Mouse (Mus musculus): Measurements from ENCODE around the gene Hepacam. TPM values are rescaled to one million over a fixed set of nuclear protein-coding genes. Genes with fewer than 3 reads are reported as not detected.

The Hepacam gene
- 0.07 and 0.09 TPM in 2 replicates for polyA plus RNA-seq (2014; fragmentation: Nextera tagmentation; extraction: Ambion mirVana)

DNA sequence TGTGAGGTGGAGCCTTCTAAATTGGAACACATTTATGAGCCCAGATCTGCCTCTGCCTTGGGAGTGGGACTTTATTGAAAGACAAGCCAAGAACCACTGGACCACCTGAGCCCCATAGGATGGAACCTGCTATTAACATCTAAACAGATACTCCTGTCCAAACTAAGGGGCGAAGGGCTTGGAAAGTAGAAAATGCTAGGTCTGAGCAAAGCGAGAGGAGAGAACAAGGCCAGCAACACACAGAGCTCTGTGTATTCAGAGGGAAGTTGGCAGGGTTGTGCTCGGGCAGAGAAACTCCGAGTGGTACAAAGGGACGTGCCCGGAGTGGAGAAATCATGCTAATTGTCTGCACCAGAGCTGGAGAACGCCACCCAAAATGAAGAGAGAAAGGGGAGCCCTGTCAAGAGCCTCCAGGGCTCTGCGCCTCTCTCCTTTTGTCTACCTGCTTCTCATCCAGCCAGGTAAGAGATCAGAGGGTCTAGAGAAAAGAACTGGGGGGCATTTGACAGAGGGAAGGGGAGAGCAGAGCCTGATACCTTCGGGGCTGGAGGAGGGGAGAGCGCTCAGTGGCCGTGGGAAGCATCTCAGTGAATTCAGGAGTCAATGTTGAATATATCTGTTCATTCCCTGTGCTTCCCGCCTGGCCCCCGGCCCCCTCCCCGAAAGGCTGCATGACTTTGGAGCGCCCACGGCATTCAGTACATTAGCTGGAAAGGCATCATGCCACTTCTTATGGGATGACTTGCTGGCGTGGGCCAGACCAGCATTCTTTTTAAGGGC is at the start of gene Hepacam:
TSS of gene Hepacam (plus strand) at position 51 of the 780 bp plus-strand sequence.
- Histone ChIP-seq H3K4me3 (ENCODE audit: low read depth, low read length) (no peak within 1 kb of the TSS), H3K9me3 (ENCODE audit: control insufficient read depth, low read length) (no peaks in the 10 kb centered on the region), H3K27me3 (ENCODE audit: control insufficient read depth, insufficient read depth, low read length) (no peaks in the 10 kb centered on the region), H3K4me2 (ENCODE audit: low read depth, low read length, severe bottlenecking) (no peak within 1 kb of the TSS), H3K9ac (ENCODE audit: low read length) (no peak within 1 kb of the TSS), H3K4me1 (replicated peaks; ENCODE audit: control insufficient read depth, insufficient read depth, low read length) (no peaks in the 10 kb centered on the region), H3K27ac (ENCODE audit: low read depth, low read length) (no peak within 1 kb of the TSS), H3K36me3 (ENCODE audit: control insufficient read depth, insufficient read depth, low read length) (no peaks in the 10 kb centered on the region)
- ATAC-seq (replicated peaks; ENCODE audit: low FRiP score): no peak
- DNase-seq (ENCODE audit: low spot score): no peak
- WGBS: 82% methylated on average over 17 of the region's 17 CpGs

DNA sequence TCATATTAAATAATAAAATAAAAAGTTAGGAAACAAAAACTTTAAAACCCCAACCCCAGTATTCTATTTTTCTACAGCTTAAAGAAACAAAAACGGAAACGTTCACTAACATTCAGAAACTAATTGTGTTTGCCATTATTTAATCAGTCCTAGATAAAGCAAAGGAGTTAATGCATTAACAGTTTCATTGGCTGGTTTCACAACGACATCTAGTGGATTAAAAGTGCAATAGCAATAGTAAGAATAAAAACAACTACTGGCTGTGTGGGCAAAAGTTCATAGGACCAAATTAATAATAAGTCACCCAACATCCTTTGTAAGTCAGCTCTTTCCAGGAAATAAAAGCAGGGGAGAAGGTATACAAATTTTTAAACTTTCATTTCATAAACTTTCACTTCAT is 37.7 kb upstream of the Hepacam start:
- Histone ChIP-seq H3K4me3 (ENCODE audit: low read depth, low read length) (no peak overlapping the region), H3K27me3 (ENCODE audit: control insufficient read depth, insufficient read depth, low read length) (no peaks in the 10 kb centered on the region), H3K36me3 (ENCODE audit: control insufficient read depth, insufficient read depth, low read length) (no peaks in the 10 kb centered on the region), H3K9ac (ENCODE audit: low read length) (no peak overlapping the region), H3K27ac (ENCODE audit: low read depth, low read length) (no peak overlapping the region), H3K4me1 (replicated peaks; ENCODE audit: control insufficient read depth, insufficient read depth, low read length) (no peaks in the 10 kb centered on the region), H3K9me3 (ENCODE audit: control insufficient read depth, low read length) (no peaks in the 10 kb centered on the region), H3K4me2 (ENCODE audit: low read depth, low read length, severe bottlenecking) (no peak overlapping the region)
- ATAC-seq (replicated peaks; ENCODE audit: low FRiP score): no peak
- 45% methylated on average over 3 of the region's 3 CpGs for WGBS
- DNase-seq (ENCODE audit: low spot score): no peak

DNA sequence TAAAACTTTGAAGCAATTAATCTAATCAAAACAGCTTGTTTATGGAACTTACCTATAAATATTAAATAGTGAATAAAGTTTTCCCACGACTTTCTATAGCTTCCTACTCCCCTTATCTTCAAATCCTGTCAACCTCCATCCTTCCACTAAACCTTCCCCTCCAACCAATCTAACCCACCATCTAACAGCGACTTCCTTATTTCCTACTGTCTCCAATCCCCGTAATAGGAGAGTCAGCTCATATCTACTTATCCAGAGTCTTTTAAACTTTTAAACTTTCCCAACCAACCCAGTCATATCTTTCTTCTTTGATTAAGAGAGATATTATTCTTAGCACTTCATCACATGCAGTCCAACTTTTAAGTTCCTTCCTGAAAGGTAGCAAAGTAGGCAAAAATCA is 21.7 kb upstream of the Hepacam start:
- Histone ChIP-seq H3K4me3 (ENCODE audit: low read depth, low read length) (no peak overlapping the region), H3K27ac (ENCODE audit: low read depth, low read length) (no peak overlapping the region), H3K9me3 (ENCODE audit: control insufficient read depth, low read length) (no peaks in the 10 kb centered on the region), H3K27me3 (ENCODE audit: control insufficient read depth, insufficient read depth, low read length) (no peaks in the 10 kb centered on the region), H3K36me3 (ENCODE audit: control insufficient read depth, insufficient read depth, low read length) (no peaks in the 10 kb centered on the region), H3K4me2 (ENCODE audit: low read depth, low read length, severe bottlenecking) (no peak overlapping the region), H3K9ac (ENCODE audit: low read length) (no peak overlapping the region), H3K4me1 (replicated peaks; ENCODE audit: control insufficient read depth, insufficient read depth, low read length) (no peaks in the 10 kb centered on the region)
- DNase-seq (ENCODE audit: low spot score) (no peak), ATAC-seq (replicated peaks; ENCODE audit: low FRiP score) (no peak)
- 87% methylated on average over 3 of the region's 3 CpGs for WGBS

DNA sequence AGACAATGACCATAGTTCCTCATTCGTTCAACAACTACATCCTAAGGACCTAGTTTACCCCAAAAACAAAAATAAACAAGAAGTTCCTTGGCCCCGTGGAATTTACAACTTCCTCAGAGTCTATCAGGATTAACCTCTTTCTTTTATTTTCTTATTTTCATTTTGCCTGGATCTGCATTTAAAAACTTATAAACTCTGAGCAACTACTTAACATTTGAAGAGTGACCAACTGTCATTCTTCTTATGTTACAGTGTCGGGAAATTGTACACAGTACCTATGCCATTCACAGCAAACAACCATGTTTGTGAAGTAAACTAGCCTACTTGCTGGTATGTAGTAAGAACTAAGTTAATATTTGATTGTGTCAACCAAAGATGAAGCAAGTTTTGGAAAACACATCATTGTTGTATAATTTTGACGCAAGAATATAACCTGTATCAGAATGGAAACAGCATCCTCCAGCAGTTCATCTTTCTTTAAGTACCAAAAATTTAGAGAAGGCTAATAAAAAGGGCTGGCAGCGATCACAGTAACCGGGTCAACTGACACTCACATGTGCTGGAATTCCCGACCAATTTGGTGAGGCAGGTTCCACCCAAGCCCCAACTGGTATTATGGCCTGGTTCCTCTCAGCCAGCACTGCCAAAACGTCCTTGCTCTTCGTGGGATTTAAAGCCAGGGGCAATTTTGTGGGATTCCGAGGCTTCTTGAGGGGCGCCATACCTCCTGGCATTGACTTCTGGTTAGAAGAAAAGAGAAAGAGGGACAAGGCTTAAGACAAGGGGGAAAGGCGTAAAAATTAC is 19.8 kb upstream of the Hepacam start:
- DNase-seq (ENCODE audit: low spot score) (no peak), ATAC-seq (replicated peaks; ENCODE audit: low FRiP score) (peak; percentile 5)
- H3K9me3 ChIP-seq (ENCODE audit: control insufficient read depth, low read length): no peaks in the 10 kb centered on the region
- peak overlapping the region; percentile 73 for H3K4me3 ChIP-seq (ENCODE audit: low read depth, low read length)
- no peaks in the 10 kb centered on the region for H3K36me3 ChIP-seq (ENCODE audit: control insufficient read depth, insufficient read depth, low read length)
- H3K27ac ChIP-seq (ENCODE audit: low read depth, low read length): peak overlapping the region; percentile 91
- no peaks in the 10 kb centered on the region for H3K4me1 ChIP-seq (replicated peaks; ENCODE audit: control insufficient read depth, insufficient read depth, low read length)
- peak overlapping the region; percentile 85 for H3K4me2 ChIP-seq (ENCODE audit: low read depth, low read length, severe bottlenecking)
- peak overlapping the region; percentile 93 for H3K9ac ChIP-seq (ENCODE audit: low read length)
- 26% methylated on average over 12 of the region's 12 CpGs for WGBS
- H3K27me3 ChIP-seq (ENCODE audit: control insufficient read depth, insufficient read depth, low read length): no peaks in the 10 kb centered on the region

DNA sequence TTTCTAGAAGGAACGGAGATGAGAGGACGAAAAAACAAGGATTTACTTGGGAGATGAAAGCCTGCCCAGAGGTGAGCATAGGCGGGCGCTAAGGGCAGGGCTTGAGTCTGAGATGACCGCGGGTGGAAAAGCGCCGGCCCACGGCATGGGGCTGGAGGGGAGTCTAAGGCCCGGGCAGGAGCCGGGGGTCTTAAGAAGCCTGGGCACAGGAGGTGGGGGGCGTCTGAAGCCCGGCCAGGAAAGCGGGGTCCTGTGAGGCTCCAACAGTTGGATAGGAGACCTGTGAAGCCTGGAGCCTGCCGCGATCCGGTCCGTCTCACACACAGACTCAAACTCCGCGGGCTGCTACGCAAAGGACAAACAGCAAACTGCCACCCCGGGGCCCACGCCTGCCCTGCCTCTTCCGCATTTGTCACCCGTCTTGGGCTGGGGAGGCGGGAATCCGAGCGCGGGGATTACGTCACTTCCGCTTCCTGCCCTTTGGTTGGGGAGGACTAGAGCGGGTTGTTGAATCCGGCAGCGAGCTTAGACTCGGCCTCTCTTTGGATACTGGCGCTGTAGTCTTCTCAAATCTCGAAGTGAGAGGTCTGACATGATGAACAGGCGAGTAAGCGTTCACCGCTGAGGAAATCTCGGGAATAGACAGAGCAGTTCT is 19.0 kb upstream of the Hepacam start, which contains the start of gene Ccdc15:
TSS of gene Ccdc15 (minus strand) at position 445 of the 655 bp plus-strand sequence.
- under 1% methylated on average over 41 of the region's 41 CpGs for WGBS
- Histone ChIP-seq H3K9me3 (ENCODE audit: control insufficient read depth, low read length) (no peaks in the 10 kb centered on the region), H3K27me3 (ENCODE audit: control insufficient read depth, insufficient read depth, low read length) (no peaks in the 10 kb centered on the region), H3K27ac (ENCODE audit: low read depth, low read length) (peak within 1 kb of the TSS; percentile 91), H3K4me3 (ENCODE audit: low read depth, low read length) (peak within 1 kb of the TSS; percentile 73), H3K36me3 (ENCODE audit: control insufficient read depth, insufficient read depth, low read length) (no peaks in the 10 kb centered on the region), H3K9ac (ENCODE audit: low read length) (peak within 1 kb of the TSS; percentile 93), H3K4me1 (replicated peaks; ENCODE audit: control insufficient read depth, insufficient read depth, low read length) (no peaks in the 10 kb centered on the region), H3K4me2 (ENCODE audit: low read depth, low read length, severe bottlenecking) (peak within 1 kb of the TSS; percentile 85)
- DNase-seq (ENCODE audit: low spot score) (peak; percentile 98), ATAC-seq (replicated peaks; ENCODE audit: low FRiP score) (peak; percentile 99)

DNA sequence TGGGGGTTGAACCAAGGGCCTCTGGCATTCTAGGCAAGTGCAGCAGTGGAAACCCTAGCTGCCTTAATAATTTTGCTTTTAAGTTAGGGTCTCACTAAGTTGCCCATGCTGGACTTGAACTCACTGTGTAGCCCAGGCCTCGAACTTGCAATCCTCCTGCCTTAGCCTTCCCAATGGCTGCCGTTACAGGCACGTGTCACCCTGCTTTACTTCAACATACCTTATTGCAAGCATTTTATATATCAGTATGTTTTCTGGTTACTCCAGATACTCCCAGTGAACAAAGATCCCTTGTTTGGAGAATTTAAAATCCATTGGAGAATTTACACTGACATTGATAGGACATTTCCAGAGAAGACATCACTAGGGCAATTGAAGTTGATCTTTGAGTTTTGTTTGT is 18.1 kb upstream of the Hepacam start:
- peak overlapping the region; percentile 85; the same call in 1 of the 2 replicates for H3K4me2 ChIP-seq (ENCODE audit: low read depth, low read length, severe bottlenecking)
- DNase-seq (ENCODE audit: low spot score): no peak
- H3K4me3 ChIP-seq (ENCODE audit: low read depth, low read length): peak overlapping the region; percentile 73
- H3K9ac ChIP-seq (ENCODE audit: low read length): peak overlapping the region; percentile 93
- ATAC-seq (replicated peaks; ENCODE audit: low FRiP score): no peak
- 89% methylated on average over 3 of the region's 3 CpGs for WGBS
- H3K27me3 ChIP-seq (ENCODE audit: control insufficient read depth, insufficient read depth, low read length): no peaks in the 10 kb centered on the region
- H3K27ac ChIP-seq (ENCODE audit: low read depth, low read length): no peak overlapping the region
- H3K36me3 ChIP-seq (ENCODE audit: control insufficient read depth, insufficient read depth, low read length): no peaks in the 10 kb centered on the region
- no peaks in the 10 kb centered on the region for H3K4me1 ChIP-seq (replicated peaks; ENCODE audit: control insufficient read depth, insufficient read depth, low read length)
- no peaks in the 10 kb centered on the region for H3K9me3 ChIP-seq (ENCODE audit: control insufficient read depth, low read length)

DNA sequence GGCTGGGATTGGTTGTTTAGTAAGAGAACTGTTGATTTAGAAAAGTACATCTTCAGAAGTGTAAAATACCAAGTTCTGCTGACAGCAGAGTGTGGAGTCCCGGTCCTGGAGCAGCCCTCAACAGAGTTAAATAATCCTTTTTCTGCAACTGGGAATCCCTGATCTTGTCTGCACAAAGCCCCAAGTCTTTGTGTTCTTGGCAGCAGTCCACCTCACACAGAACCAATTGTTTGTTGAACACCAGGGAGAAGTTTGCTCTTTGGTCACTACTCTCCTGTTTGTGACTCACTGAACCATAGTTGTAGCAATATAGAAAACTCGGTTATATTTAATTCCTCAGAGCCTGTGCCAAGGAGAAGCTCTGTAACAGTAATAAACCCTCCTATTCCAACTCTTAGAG is 15.9 kb upstream of the Hepacam start:
- Histone ChIP-seq H3K9ac (ENCODE audit: low read length) (no peak overlapping the region), H3K36me3 (ENCODE audit: control insufficient read depth, insufficient read depth, low read length) (no peaks in the 10 kb centered on the region), H3K27me3 (ENCODE audit: control insufficient read depth, insufficient read depth, low read length) (no peaks in the 10 kb centered on the region), H3K27ac (ENCODE audit: low read depth, low read length) (no peak overlapping the region), H3K4me1 (replicated peaks; ENCODE audit: control insufficient read depth, insufficient read depth, low read length) (no peaks in the 10 kb centered on the region), H3K4me2 (ENCODE audit: low read depth, low read length, severe bottlenecking) (no peak overlapping the region), H3K4me3 (ENCODE audit: low read depth, low read length) (no peak overlapping the region), H3K9me3 (ENCODE audit: control insufficient read depth, low read length) (no peaks in the 10 kb centered on the region)
- no peak for ATAC-seq (replicated peaks; ENCODE audit: low FRiP score)
- WGBS: 65% methylated on average over 2 of the region's 2 CpGs
- DNase-seq (ENCODE audit: low spot score): no peak

DNA sequence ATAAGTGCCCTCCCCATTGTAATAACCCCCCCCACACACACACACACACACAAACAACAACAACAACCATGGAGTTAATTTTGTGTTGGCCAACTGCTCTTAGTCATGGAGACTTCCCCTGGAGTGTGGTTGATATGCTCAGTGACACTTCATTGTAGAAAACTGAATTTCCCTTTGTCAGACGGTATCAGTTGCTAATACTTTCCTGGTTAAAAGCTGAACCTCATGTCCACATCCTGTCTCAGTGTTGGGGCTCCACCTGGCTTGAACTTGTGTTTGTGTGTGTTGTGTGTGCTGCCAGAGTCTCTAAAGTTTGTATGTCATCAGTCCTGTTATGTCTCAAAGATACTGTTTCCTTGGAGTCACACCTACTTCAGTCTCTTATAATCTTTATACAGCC is 12.7 kb upstream of the Hepacam start:
- no peak overlapping the region for H3K4me2 ChIP-seq (ENCODE audit: low read depth, low read length, severe bottlenecking)
- WGBS: 86% methylated on average over 1 of the region's 1 CpGs
- H3K9ac ChIP-seq (ENCODE audit: low read length): no peak overlapping the region

More for the DNA sequence above, 12.7 kb upstream of the Hepacam start:
- Histone ChIP-seq H3K27me3 (ENCODE audit: control insufficient read depth, insufficient read depth, low read length) (no peaks in the 10 kb centered on the region), H3K4me1 (replicated peaks; ENCODE audit: control insufficient read depth, insufficient read depth, low read length) (peaks cover 10% of the 10 kb centered on the region), H3K9me3 (ENCODE audit: control insufficient read depth, low read length) (no peaks in the 10 kb centered on the region), H3K36me3 (ENCODE audit: control insufficient read depth, insufficient read depth, low read length) (no peaks in the 10 kb centered on the region), H3K4me3 (ENCODE audit: low read depth, low read length) (no peak overlapping the region), H3K27ac (ENCODE audit: low read depth, low read length) (no peak overlapping the region)
- ATAC-seq (replicated peaks; ENCODE audit: low FRiP score) (no peak), DNase-seq (ENCODE audit: low spot score) (no peak)

Data from forebrain, embryonic 11.5 days (tissue).